Mouse (Mus musculus) ovary, postnatal 14 days (tissue): ENCODE results near the gene Sec16b.

Source experiments
- DNase-seq: peaks from one replicate; pipeline ENCODE4 v3.0.0; 2022; ENCODE audit warnings: low spot score

Gene Sec16b

DNA sequence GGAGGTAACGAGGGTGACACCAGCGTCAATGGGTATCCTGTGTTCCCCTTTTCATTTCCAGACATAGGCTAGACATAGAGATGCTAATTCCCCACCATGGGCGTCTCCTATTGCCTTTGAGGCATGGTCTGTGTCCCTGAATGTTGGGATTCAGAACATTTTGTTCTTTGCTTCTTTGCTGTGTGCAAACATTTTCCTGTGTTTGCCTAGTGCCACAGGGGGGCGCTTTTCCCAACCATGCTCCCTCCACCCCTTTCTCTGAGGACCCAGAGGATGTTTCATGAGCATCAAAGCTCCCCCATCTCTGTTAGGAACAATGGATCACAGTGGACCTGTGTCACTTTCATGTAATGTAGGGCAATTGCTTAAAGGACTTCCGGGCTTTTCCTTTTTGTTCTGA, 51.6 kb downstream of the Sec16b start:
- DNase-seq: no peak

DNA sequence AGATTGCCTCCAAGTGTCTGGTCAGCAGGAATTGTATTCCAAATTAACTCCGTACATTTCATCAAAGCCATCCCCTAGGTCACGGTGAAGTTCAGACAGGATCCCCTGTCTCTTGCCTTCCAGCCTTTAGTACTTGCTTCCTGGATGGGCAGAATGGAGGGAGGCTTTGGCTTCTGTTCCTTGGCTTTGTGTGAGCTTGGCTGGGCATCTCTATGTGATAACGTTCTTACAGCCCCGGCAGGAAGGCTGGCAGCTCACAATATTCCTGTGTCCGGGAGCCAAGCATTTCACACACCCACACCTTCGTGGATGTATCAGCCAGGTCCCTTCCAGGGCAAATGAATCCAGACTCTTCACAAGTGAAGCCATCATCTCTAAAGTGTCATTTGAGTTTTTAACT, 53.5 kb downstream of the Sec16b start:
- no peak for DNase-seq

DNA sequence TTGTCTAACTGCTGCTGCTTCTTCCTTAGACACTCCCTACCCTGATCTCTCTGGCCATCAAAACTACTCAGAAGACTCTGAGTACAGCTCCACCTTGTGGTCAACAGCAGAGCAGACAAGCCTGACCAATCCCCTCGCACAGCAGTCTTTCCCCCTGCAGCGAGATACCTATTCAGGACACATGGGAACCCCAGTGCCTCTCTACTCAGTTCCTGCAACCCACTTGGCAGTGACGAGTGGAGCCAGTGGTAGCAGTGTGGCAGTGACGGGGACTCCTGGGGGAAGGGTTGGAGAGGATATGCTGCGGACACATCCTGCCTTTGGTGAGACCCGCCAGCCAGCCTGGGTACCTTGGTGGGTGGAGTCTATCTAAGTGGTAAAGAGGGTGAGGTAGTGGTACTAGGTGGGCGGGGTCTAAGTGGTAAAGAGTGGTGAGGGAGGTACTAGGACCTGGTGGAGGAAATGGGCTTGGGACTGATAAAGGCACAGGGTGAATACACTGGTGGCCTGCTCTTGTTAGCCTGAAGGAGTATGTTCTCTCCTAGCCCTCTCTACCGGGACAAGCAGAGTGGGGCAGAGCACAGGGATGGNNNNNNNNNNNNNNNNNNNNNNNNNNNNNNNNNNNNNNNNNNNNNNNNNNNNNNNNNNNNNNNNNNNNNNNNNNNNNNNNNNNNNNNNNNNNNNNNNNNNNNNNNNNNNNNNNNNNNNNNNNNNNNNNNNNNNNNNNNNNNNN, 54.3 kb downstream of the Sec16b start:
- peak; percentile 11 for DNase-seq

DNA sequence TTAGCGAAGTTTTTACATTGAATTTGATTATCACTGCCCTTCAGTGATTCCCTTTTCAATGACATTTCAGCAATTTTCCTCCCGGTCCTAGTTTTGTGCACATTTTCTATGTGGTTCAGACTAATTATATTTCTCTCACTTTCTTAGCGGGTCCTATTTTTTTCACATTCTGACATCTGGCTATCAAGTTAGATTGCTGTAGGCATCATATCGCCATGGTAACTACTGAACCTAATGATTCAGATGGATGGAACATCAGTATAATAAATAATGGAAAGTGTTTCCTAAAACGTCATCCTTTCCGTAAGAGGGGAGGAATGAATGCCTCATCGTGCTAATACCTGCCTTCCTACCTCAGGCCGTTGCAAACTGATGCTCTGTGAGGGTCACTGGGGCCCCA, 61.3 kb downstream of the Sec16b start:
- no peak for DNase-seq

DNA sequence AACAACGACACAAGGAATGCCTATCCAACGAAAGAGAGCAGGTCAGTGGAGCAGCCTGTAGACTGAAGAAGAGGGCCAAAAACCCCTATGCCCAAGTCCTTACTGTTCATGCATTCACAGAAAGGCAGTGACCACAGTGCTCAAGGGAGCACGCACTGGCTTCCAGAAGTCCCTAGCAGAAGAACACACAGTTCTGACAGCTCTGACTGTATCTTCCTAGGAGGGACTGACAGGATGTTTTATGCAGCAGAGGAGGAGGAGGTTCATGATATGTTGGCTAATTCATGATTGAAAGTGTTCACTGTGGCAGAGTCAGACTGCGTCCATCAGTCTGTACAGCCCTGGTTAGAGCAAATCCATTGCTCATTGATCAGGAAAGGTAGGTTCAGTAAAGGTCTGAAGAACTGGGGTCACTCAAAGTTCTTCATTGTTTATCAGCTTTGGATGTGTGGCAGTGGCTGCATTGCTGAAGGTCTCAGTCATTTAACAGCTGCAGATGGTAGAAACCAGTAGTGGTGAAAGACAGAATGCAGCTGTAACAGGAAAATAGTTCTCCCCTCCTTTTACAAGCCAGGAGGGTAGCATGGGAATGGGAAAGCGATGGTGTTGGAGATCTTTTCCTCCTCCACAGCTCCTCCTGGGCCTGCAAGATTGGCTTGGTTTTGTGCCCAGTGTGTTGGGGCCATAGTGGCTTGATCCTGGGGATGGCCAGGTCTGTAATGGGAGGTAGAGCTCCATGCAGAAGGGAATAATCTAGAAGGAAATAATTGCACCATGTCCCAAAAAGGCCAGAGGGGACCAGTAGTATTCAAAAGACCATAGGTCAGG, 62.9 kb downstream of the Sec16b start:
- no peak for DNase-seq

DNA sequence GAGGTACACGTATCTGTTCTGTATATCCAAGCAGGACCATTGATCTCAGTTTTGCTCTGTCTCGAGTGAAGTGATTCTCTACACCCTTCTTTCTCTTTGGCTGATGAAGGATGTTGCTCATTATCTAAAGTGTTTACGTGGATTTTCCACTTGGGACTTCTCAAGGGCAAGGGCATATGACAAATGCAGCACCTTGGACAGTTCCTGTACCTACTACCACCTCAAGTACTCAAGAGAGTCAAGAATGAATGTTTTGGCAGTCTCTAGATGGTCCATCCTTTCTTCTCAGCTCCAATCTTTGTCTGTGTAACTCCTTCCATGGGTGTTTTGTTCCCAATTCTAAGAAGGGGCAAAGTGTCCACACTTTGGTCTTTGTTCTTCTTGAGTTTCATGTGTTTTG, 68.8 kb downstream of the Sec16b start:
- DNase-seq: no peak

DNA sequence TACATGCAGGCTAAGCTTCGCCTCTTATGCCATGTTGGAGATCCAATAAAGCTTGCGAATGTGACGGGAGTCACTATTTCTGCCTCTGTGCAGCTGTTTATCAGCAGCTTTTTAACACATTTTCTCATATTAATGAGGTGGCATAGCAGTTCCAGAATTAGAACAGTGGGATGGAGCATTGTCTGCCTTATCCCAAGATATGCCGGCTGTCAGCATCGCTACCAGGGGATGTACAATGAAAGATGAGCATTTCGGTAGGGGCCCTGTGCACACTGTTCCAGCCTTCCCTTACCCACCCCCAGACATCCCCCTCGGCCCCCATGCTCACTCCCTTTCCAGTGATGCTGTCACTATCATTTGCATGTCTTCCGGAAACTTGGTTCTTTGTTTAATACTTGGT, 71.8 kb downstream of the Sec16b start:
- DNase-seq: no peak

DNA sequence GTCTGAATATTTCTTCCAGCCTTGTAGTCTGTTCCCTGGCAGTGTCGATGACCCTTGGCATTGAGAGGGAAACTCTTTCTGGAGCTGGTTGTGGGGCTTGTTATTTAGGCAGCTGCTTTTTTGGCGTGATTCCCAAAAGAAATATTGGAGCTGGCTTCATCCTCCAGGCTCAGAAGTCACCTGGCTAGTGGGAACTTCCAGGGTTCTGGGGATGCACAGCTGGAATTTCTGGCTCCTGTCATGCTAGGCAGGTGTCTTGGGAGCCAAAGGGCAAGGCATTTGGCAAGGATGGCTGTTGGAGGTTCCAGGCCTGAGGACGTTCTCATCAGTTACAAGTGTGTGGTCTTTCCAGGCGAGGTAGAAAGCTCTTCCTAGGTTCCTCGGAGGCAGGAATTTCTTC, 80.0 kb downstream of the Sec16b start:
- no peak for DNase-seq

DNA sequence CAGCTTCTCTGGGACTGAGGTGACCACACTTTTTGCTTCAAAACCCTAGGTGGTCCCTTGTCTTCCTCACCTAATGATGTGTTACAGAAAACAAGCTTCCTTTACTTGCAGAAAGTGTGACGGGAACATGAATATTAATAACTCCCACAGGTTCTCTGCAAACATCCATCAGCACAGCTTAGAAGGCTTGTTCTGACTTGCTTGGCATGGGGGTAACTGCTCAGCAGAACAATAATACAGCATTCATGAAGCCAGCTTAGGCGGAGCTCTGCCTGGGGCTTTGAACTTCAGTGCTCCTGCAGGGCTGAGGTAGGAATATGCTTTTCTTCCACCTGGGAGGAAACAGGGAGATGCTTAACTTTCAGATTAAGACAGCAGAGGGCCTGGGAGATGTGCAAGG, 85.5 kb downstream of the Sec16b start:
- no peak for DNase-seq

DNA sequence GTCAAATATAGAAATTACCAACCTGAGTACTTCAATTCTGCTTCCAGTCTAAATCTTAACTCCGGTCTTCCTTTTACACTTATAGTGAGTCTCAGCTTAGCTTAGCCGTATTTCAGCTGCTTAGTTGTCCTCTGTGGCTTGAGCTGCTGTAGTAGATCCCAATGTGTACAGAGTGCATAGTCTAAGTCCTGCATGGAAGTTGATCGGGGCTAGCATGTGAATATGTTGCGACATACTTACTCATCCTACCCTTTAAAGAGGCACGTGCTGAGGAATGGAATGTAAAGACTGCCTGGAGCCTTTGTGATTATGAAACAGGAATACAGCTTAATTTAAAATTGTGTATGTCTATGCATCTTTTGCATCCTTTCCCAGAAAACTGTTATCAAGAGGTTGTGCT, 88.0 kb downstream of the Sec16b start:
- DNase-seq: no peak

DNA sequence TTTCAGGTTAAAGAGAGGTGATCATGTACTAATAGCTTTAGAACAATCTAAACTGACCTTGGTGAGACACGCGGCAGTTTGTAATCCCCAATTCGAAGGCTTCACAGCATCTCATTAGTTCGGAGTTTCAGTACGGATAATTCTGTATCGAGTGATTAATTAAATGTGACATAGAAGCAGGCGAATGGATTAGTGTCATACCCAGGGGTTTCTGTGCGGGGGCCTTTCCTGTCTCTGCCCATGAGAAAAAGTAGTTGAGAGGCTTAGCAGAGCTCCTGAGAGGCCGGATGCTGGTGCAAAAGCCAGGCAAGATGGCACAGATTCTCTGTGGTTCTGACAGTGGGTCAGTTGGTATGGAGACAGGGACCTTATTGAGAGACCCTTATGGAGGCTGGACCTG, 88.6 kb downstream of the Sec16b start:
- no peak for DNase-seq

DNA sequence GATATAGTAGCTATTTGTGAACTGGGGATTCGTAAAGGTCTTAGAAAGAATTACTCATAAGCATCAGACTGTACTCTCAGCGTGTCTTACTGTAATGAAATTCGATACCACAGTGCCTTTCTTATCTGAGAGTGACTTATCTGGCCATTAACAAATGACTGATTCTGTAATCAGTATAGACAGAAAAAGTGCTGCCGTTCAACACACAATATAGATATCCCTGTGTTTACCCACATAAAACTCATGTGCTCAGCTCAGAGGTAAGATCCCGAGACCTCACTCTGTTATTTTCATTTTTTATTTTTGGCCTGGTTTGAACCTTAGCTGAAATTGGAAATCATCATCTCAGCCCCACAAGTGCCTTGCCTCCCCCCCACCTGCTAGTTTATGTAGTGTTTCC, 98.0 kb downstream of the Sec16b start:
- no peak for DNase-seq
